Mouse (Mus musculus) small intestine, adult 2 months (tissue): Measurements from ENCODE around the gene Rara.

Source experiments
- CTCF ChIP-seq: fragments of 200-500 bp; IDR thresholded peaks from 2 replicates; pipeline ENCODE4 v1.5.1; 2012; ENCODE audit warnings: low read depth, mild to moderate bottlenecking, control low read depth, inconsistent platforms, low read length, moderate library complexity, mixed read lengths; ENCODE audit not compliant: insufficient replicate concordance, insufficient read length; ENCODE audit errors: extremely low read depth
- POLR2A ChIP-seq: fragments of 200-500 bp; IDR thresholded peaks from 2 replicates; pipeline ENCODE4 v1.6.1; 2012; ENCODE audit warnings: low read depth, mild to moderate bottlenecking, control low read depth, inconsistent platforms, low read length, moderate library complexity

DNA sequence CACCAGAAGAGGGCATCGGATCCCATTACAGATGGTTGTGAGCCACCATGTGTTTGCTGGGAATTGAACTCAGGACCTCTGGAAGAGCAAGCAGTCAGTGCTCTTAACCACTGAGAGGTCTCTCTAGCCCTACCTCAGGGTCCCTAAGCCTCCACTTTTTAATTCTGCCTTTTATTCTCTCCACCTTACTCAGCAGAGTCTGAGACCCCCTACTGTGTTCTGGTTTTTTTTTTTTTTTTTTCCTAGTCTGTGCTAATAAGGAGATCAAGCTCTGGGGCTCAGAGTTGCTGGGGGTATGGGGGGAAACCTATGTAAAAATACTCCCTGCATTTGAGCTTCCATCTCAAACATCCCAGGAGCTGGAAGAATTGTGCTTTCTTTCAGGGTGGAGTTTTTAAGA is 24.5 kb downstream of the Rara start:
- TF ChIP-seq POLR2A (no peak), CTCF (no peak)
